Comparison of ENCODE assay signal across 10 mouse cellular contexts in genomic region chr6:71752791-71753464, GRCm38 (mm10). TPM values are rescaled to one million over a fixed set of nuclear protein-coding genes. Genes with fewer than 3 reads are reported as not detected.
DNase-seq lines count a peak whose midpoint lies in the region; ATAC-seq lines count a peak whose summit lies in the region.
"Had no signal": no experiment of that assay in that cellular context is flagged by ENCODE, and none has a peak within 500 bp of the region (broad histone marks: within the 10 kb centered on the region; RNA-seq: fewer than 3 reads in every experiment).

No protein-coding gene starts in this region.

- peak; percentile 53 for DNase-seq in adrenal gland, postnatal 25 days
- peak; percentile 57 to 61 for DNase-seq in frontal cortex, postnatal 25 days (ENCODE audit: low spot score in 2 of 2)
- peak; percentile 24 for DNase-seq in lung, postnatal 25 days (ENCODE audit: low spot score)
- no peak for DNase-seq in embryo, embryonic 10 days (ENCODE audit: low spot score)
- no peak for DNase-seq in T-cell, adult 2 months (ENCODE audit: low spot score)

- H3K9ac ChIP-seq in heart, embryonic 11.5 days (ENCODE audit: low read depth, low read length), result no peak overlapping the region
- no peak overlapping the region for H3K9ac ChIP-seq in heart, embryonic 12.5 days
- H3K9ac ChIP-seq: embryonic facial prominence, embryonic 12.5 days; neural tube, embryonic 13.5 days had no signal

- H3K9me3 ChIP-seq in heart, embryonic 11.5 days (replicated peaks; ENCODE audit: control insufficient read depth, low read length), result no peaks in the 10 kb centered on the region
- H3K9me3 ChIP-seq in heart, embryonic 12.5 days (replicated peaks), result no peaks in the 10 kb centered on the region
- H3K9me3 ChIP-seq: embryonic facial prominence, embryonic 12.5 days; neural tube, embryonic 13.5 days had no signal

- 0 out of 2 replicates have a peak, but pooled peaks have one; percentile 40 for ATAC-seq in heart, embryonic 11.5 days (replicated peaks; ENCODE audit: insufficient number of reproducible peaks, low FRiP score, low TSS enrichment)
- ATAC-seq in heart, embryonic 12.5 days (ENCODE audit: insufficient number of reproducible peaks, low FRiP score), result no peak
- ATAC-seq in CD4-positive, CD25-positive, alpha-beta regulatory T cell, adult 4 months, result no peak

- H3K4me3 ChIP-seq in heart, embryonic 11.5 days (ENCODE audit: low read depth, low read length), result no peak overlapping the region
- no peak overlapping the region for H3K4me3 ChIP-seq in heart, embryonic 12.5 days
- H3K4me3 ChIP-seq: embryonic facial prominence, embryonic 12.5 days; neural tube, embryonic 13.5 days had no signal

- H3K4me1 ChIP-seq in heart, embryonic 11.5 days (ENCODE audit: control insufficient read depth, insufficient read depth, low read length), result peaks cover 31% of the 10 kb centered on the region
- peaks cover 51% of the 10 kb centered on the region for H3K4me1 ChIP-seq in heart, embryonic 12.5 days (replicated peaks)

- no peaks in the 10 kb centered on the region for H3K27me3 ChIP-seq in heart, embryonic 11.5 days (ENCODE audit: control insufficient read depth, insufficient read depth, low read length)
- H3K27me3 ChIP-seq in heart, embryonic 12.5 days (replicated peaks), result no peaks in the 10 kb centered on the region
- H3K27me3 ChIP-seq: embryonic facial prominence, embryonic 12.5 days; neural tube, embryonic 13.5 days had no signal

- no peaks in the 10 kb centered on the region for H3K36me3 ChIP-seq in heart, embryonic 11.5 days (ENCODE audit: control insufficient read depth, insufficient read depth, low read length)
- no peaks in the 10 kb centered on the region for H3K36me3 ChIP-seq in heart, embryonic 12.5 days
- H3K36me3 ChIP-seq: embryonic facial prominence, embryonic 12.5 days had no signal

- H3K4me2 ChIP-seq in heart, embryonic 11.5 days, result no peak overlapping the region
- no peak overlapping the region for H3K4me2 ChIP-seq in heart, embryonic 12.5 days
- H3K4me2 ChIP-seq: embryonic facial prominence, embryonic 12.5 days; neural tube, embryonic 13.5 days had no signal

- peak overlapping the region; percentile 41; the same call in 1 of the 2 replicates for H3K27ac ChIP-seq in heart, embryonic 11.5 days (ENCODE audit: low read depth, low read length)
- H3K27ac ChIP-seq in heart, embryonic 12.5 days (ENCODE audit: poor library complexity, severe bottlenecking), result no peak overlapping the region; the same call in 1 of the 2 replicates
- H3K27ac ChIP-seq: embryonic facial prominence, embryonic 12.5 days; neural tube, embryonic 13.5 days had no signal

- WGBS in heart, embryonic 11.5 days (ENCODE audit: insufficient replicate concordance), result 39% methylated on average over 7 of the region's 7 CpGs
- WGBS in heart, embryonic 12.5 days, result 37% methylated on average over 7 of the region's 7 CpGs

RNA-seq across cellular contexts. Expression of gene Reep1, which starts 45.6 kb away (rescaled TPM):
- polyA plus RNA-seq in heart, embryonic 11.5 days (2014; fragmentation: Nextera tagmentation; extraction: Ambion mirVana), result 20.8 and 25.0 TPM in 2 replicates
- 22.3 and 22.9 TPM in 2 replicates for polyA plus RNA-seq in heart, embryonic 12.5 days (2016; fragmentation: Nextera tagmentation; extraction: Ambion mirVana)
- total RNA-seq in adrenal gland, postnatal 25 days (2021), result 5.6 and 7.6 TPM in 2 replicates
- 1 to 10 TPM in 1 of 2 experiments, under 1 TPM in 1; 0.74 to 1.8 TPM for polyA plus RNA-seq in CD4-positive, CD25-positive, alpha-beta regulatory T cell, adult 4 months (2017; shearing (Covaris generic))

Comparison
In these comparisons a context has a peak if more than half of its experiments do, and no peak if none do; other contexts are left out.
1. DNase-seq: peak in adrenal gland, postnatal 25 days (single experiment), frontal cortex, postnatal 25 days (2 of 2) and lung, postnatal 25 days (single experiment); none in embryo, embryonic 10 days (single experiment) and T-cell, adult 2 months (single experiment).